Mouse (Mus musculus) fat pad, adult 2 months (tissue): ENCODE measurements around the gene Oas1h.
"Not testable (repeated sequence)": the region's sequence is repeated elsewhere in the genome, so short reads cannot be mapped to it uniquely, and the experiment has no call there.

Experiments used
- DNase-seq: peaks from one replicate; pipeline ENCODE4 v3.0.0-alpha.2; 2011; ENCODE audit warnings: low read depth, low spot score; ENCODE audit errors: extremely low read depth

Oas1h gene

DNA sequence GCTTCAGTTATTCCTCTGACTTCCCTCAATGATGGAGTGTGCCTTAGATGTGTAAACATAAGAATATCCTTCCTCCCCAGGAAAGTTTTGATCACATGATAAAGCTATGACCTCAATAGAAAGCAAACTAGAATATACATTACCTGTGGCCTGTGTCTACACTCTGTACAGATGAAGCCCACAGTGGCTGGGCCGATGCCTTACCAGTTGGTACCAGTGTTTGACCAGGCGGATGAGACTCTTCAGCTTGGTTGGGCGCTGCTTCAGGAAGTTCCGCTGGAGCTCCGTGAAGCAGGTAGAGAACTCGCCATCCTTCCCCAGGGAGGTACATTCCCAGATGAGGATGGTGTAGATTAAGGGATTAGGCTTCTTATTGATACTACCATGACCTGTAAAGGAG, 20.5 kb downstream of the Oas1h start:
- not testable (repeated sequence) for DNase-seq

DNA sequence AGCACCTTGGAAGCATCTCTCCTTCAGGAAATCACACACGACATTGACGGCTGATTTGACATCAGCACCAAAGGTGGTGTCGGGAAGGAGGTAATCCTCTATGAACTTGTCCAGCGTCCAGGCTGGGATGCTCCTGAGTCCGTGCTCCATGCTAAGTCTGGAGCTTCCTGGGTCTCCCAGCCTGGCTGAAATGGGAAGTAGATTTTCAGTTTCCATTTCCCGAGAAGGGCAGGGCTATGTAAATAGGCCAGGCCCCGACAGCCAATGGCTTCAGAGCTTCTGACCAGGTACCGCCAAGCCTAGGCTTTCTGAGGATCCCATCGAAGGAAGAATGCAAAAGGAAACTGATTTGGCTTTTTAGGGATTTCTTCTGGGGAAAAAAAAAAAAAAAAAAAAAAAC, 26.2 kb downstream of the Oas1h start, which contains the start of gene Oas1g:
Gene Oas1g (minus strand): TSS at position 201 of the 400 bp plus-strand sequence.
- DNase-seq: not testable (repeated sequence)

DNA sequence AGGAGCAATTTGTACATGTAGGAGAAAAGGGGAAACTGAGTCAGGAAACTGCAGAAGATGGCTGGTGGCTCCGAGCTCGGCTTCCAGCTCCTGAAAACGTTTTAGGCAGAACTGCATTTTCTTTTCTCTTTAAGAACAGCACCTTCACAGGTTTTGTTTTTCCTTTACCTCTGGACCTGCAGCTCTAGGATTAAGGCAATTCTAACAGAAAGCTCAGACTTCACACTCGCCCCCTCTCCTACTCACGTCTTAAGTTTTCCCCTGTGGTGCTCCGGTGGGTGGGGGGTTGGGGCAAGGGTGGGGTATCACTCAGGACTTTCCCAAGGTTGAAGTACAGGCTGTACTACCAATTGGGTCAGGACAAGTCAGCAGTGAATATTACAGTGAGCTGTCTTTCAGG, 26.6 kb downstream of the Oas1h start:
- DNase-seq: no peak

DNA sequence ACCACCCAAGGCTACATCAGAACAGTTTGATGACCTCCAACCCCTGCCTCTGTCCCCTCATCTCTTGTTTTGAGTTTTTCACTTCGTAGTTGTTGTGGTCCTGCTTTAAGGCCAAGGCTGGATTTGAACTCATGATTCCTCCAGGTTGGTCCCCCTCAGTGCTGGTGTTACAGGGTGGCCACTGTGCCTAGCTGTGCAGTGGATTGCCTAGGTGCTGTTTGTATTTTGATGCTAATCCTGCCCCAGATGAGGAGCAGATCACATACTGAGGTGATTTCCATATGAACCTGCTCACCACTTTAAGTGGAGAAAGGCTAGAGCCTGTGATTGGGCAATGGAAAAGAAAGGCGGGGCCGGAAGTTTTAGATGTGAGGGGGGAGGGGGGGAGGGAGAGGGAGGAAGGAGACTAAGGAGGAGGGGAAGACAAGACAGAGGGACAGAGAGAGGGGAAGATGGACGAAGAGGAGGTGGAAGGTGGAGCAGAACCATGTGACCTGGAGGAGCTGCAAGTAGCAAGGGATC, 27.1 kb downstream of the Oas1h start:
- not testable (repeated sequence) for DNase-seq

DNA sequence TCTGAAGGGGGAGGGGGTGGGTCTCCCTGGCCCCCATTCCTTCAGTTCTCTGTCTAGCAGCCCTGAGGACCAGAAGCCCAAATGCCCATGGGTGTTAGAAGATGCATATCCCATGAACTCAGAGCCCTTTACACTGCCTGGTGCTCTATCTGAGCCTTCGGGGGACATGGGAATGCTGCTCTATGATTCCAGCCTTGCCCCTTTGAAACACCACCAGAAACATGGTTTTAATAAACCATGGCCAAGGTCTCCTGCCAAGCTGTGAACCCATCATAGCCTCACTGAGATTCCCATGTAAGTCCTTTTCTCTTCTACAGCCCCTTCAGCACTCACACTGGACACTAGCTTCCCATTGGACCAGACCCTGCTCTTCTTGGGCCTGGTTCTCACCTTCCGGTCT, 28.8 kb downstream of the Oas1h start:
- no peak for DNase-seq

DNA sequence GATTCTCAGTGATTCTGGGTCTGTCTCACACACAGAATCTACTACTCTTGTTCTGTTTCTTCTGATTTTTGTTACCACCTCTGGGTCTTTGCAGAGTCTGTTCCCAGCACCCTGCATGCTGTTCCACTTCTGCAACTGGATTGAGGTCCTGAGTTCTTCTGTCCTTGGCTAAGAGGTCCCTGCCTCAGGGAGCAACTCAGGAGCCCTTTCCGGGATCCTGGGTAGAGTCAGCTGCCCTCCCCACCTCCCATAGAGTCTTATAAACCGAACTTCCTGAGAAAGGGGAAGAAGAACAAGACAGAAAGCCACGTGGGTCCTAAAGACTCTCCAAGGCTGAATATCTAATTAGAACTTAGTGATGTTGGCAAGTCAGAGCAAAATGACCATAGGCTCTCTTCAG, 29.8 kb downstream of the Oas1h start:
- DNase-seq: no peak

DNA sequence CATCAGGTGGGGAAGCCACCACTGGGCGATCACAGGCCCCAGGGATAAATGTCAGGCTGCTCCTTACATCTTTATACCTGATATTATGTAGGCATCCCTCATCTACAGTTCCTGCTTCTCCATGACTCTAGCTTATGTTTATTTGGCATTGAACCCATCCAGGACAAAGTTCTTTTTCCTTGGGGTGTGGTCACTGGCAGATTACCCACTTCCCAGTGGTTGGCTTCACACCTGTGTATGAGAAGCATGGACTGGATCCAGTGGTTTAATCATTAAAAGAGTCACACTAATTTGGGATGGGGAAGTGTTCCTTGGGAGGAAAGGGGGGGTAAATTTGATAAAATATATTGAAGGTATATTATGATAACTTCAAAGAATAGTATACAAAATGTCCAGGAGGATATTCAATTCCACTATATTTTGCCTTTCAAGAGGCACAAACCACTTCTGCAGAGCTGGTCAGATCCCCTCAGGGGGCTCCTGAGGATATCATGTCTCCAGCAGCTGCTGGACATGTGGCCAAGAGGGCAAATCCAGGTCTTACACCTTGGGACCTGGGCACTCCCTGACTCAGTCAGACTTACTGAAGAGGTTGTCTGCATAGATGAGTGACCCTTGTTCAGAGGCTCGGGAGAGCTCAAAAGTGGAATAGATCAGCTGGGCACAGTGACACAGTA, 30.5 kb downstream of the Oas1h start:
- DNase-seq: not testable (repeated sequence)

DNA sequence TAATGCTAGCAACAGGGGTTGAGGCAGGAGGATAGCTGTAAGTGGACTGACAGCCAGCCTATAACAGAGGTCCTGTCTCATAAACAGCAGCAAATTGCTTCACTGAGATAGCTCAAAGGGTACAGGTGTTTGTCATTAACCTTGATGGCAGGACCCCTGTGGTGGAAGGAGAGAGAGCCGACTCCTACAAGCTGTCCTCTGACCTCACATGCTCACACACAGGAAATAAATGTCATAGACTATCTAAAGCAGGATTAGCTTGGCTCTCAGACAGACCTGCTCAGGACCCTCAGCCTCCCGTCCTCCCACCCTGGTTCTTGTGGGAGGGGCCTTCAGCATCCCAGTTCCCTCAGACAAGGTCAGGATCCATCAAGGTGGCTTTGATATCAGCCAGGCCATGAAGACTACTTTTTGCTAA, 31.0 kb downstream of the Oas1h start:
- DNase-seq: no peak

DNA sequence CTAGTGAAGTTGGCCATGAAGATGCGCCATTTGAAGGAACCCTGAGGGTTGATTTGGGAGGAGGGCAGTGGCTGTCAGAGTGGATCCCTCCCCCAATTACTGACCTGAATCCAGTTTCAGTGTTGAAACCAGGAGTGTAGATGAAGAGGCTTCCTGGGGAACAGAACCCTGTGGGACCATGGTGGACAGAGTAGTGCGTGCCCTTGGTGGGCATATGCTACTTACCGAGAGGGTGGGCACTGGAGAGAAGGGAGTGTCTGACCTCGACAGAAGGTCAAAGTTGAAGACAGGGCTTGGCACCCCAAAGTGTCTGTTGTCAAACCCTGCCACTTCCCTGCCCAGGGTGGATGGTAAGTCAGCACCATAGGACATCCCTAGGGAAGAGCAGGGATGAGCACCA, 32.6 kb downstream of the Oas1h start:
- DNase-seq: not testable (repeated sequence)

DNA sequence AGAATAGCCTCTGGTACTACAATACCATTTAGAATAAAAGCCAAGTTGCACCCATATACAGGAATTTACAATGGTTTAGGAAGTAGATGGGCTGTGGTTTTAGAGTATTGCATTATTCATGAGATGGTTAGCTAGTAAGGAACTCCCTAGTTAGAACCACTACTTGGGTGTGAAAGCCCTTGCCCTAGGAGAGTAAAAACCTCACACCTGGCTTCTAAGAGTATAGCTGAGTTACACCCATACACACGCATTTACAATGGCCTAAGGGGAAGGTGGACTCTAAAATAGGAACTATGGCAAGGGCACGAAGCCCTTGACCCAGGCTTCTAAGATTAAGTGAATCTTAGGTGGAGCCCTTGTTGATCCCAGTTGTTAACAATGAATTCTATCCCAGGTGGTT, 33.5 kb downstream of the Oas1h start:
- not testable (repeated sequence) for DNase-seq

DNA sequence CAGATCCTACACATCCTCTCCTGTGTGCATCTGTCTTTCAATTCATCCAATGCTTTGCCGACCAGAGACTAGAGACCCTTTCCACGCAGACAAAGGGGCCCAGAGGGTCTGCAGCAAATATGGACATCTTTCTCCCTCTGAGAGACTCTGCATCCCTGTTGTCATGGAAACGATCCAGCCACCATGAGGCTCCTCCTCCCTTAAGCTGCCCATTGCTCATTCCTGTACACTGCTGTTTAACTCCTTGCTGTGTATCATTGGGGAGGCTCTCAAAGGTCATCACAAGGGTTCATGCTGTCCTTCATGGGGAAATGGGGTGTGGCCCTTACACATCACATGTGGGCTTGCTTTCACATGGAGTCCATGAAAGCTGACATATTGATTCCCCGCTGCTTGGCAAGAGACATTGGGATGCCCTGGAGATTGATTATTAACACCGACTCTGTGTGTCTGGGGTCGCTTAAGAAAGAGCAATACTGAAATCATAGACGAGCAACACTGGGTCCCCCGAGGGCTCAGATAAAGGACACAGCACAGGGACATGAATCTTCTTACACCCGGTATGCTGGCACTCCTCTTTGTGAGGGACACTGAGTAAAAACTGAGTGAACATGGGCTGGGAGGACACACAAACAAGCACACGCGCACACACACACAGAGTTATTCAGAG, 34.1 kb downstream of the Oas1h start:
- no peak for DNase-seq

DNA sequence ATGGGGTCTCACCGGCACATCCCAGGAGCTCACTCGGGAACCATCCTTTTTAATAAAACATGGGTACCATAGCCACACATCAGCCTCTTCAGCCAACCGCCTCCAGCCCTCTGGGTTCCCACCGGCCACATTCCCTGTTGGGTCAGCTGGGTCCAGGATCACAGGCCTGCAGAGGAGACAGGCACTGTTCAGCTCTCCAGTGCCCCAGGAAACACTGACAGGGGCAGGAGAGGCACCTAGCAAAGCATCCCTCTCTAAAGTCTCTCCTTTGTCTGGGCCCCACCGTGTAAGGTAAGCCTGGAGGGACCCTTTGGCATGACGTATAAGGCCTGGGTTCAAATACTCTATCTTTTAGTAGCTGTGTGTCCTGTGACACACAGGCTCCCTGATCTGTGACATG, 37.1 kb downstream of the Oas1h start:
- no peak for DNase-seq

DNA sequence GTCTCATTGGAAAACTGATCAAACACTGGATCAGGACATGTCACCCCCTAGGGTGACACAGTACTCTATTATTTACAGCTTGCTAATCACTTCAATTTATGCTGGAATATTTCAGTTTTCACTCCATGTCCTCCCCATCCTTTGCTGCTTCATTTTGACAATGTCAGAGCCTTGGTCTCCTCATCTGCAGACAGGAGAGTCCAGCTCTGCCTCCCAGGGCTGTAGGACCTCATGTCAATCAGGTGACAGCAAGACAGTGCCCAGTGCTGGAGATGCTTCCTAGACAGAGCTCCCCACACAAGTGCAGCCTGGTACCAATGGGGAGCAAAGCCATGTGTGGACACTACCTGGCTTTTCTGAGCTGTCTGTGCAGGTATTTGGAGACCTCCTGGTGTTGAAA, 37.5 kb downstream of the Oas1h start:
- no peak for DNase-seq

DNA sequence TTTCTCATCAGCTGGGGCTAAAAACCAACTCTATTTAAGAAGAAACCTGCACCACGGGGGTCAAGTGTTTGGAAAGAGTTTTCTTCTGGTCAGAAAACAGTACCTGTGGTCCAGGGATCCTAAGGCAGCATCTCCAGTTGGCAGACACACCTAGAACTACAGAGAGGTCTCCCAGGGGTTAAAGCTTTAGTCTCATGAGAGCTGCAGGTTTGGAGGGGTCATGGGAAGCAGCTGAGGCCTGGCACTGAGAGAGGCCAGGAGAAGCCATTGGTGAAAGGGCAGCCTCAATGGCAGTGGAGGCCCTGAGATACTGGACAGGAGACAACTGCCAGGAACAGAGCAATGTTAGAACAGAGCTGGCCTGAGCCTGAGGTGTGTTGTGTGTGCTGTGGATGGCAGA, 39.4 kb downstream of the Oas1h start:
- no peak for DNase-seq

DNA sequence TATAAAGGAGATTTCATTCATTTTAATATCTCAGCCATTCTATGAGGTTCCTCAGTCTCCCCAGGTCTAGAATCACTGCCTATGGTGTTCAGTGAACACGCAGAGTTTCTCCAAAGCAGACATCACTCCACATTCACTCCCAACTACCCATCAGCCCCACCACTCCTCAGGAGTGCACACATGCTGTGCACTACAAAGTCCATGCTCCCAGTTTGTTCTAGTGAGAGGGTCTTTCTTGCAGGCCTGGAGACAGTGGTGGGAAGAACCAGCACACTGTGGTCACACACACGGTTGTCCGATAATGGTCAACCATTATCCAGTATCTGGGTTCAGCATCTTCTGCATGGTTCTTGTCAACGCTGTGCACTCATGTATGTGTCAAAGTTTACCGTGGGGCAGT, 40.8 kb downstream of the Oas1h start:
- no peak for DNase-seq

DNA sequence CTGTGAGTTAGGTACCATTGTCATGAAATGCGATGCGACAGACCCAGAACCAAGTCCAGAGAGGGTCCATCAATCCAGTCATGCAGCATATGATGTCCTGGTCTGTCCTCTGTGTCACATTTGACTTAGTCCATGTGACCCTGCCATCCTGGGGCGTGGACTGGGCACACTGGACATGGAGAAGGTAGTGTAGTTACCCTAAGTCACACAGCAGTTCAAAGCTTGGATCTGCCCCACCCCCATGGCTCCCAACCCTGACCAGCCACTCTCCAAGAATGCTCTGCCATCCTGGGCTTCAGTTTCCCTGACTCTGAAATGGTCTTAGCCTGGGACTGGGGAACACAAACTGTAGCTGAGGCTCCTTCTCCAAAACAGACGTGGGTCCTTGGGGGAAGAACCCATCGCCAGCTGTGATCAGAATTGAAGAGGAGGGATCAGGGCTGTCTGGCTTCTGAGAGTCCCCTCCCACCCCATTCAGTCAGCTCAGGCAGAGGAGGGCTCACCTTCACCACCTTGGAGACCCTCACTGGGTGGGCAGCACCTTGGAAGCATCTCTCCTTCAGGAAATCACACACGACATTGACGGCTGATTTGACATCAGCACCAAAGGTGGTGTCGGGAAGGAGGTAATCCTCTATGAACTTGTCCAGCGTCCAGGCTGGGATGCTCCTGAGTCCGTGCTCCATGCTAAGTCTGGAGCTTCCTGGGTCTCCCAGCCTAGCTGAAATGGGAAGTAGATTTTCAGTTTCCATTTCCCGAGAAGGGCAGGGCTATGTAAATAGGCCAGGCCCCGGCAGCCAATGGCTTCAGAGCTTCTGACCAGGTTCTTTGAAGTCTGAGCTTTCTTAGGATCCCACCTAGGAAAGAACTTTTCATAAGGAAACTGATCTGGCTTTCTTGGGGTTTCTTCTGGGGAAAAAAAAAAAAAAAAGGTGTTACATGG, 45.8 kb downstream of the Oas1h start, which contains the start of gene Oas1a:
Gene Oas1a (minus strand): TSS at position 731 of the 943 bp plus-strand sequence.
- not testable (repeated sequence) for DNase-seq

DNA sequence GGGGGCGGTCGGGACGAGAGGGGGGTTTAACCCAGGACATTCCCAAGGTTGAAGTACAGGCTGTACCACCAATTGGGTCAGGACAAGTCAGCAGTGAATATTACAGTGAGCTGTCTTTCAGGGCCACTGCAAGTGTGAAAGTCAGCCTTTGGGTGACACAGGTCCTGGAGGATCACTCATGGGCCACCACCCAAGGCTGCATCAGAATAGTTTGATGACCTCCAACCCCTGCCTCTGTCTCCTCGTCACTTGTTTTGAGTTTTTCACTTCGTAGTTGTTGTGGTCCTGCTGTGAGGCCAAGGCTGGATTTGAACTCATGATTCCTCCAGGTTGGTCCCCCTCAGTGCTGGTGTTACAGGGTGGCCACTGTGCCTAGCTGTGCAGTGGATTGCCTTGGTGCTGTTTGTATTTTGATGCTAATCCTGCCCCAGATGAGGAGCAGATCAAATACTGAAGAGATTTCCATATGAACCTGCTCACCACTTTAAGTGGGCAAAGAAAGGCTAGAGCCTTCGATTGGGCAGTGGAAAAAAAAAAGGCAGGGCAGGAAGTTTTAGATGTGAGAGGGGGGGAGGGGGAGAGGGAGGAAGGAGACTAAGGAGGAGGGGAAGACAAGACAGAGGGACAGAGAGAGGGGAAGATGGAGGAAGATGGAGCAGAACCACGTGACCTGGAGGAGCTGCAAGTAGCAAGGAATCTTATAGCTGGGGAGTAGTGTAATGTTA, 47.1 kb downstream of the Oas1h start:
- DNase-seq: no peak

DNA sequence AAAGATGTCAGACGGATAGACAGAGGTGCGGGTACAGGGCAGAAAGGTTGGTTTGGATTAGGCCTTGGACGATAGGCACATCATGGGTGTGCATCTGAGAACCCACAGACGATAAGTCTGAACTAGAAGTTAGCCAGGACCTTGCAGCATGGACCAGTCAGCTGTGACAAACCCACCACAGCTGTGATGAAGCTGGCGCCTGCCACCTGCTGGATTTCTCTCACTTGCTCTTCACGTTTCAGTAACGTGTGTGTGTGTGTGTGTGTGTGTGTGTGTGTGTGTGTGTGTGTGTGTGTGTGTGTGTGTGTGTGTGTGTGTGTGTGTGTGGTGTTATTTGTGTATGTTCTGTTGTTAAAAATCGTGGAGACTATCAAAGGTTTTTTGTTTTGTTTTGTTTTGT, 53.0 kb downstream of the Oas1h start, which contains the start of gene Oas1d:
Gene Oas1d (plus strand): TSS at position 333 of the 400 bp plus-strand sequence.
- DNase-seq: not testable (repeated sequence)

DNA sequence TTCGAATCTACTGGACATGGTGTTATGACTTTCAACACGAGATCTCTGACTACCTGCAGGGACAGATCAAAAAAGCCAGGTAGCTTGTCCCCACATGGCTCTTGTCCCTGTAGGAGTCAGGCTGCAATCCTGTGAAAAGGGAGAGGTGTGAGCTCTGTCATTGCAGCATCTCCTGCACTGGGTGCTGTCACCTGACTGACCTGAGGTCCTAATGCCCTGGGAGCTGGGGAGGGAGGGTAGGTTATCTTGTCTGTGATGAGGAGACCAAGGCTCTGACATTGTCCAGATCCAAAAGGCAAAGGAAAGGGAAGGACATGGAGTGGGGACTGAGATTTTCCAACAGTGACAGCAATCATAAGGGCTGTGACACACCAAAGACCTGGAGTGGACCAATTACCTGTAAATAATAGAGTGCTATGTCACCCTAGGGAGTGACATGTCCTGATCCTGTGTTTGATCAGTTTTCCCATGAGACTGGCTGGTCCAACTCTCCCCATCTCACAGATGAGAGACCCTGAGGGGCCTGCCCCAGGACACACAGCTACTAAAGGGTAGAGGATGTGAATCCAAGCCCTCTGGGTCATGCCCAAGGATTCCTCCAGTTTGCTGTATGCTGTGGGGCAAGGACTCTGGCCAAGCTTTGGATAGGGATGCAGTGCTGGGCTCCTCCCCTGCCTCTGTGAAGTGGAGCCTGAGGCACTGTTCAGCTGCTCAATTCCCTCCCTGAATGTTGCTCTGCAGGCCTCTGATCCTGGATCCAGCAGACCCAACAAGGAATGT, 58.1 kb downstream of the Oas1h start:
- DNase-seq: not testable (repeated sequence)

DNA sequence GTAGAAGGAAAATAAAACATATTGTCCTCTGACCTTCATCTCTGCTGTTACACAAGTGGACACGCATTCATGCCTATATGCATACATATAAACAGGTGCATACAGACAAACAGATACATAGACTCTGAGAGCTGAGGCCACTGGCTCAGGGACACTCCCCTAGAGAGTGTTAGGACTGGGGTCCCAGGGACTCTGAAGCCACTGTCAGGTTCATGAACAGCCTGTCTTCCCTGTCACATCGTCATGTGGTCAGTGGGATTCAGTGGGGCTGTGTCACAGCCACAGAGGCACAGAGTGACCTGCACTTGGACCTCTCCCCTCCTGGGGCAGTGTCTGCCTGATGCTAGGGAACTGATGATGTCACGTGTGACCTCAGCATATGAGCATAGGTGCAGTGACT, 59.1 kb downstream of the Oas1h start:
- DNase-seq: no peak
